Mouse (Mus musculus): Measurements from ENCODE around the gene Rest. TPM values are rescaled to one million over a fixed set of nuclear protein-coding genes. Genes with fewer than 3 reads are reported as not detected.

The Rest gene
- polyA plus RNA-seq, 1 experiment from 2014 or later = 8.5 TPM

GRCm38 (mm10) chr5:77266886-77267401 lies 1.7 kb downstream of the Rest start:
- no peak for ATAC-seq
- peak overlapping the region; percentile 81 for H3K4me2 ChIP-seq (replicated peaks)
- peaks cover 19% of the 10 kb centered on the region for H3K36me3 ChIP-seq
- H3K4me3 ChIP-seq (replicated peaks) = peak overlapping the region; percentile 91
- no peak overlapping the region for H3K27ac ChIP-seq
- peaks cover 15% of the 10 kb centered on the region for H3K27me3 ChIP-seq
- 3% methylated on average over 11 of the region's 11 CpGs for WGBS
- peak overlapping the region; percentile 83 for H3K9ac ChIP-seq (replicated peaks)
- peaks cover 21% of the 10 kb centered on the region for H3K4me1 ChIP-seq (replicated peaks)
- H3K9me3 ChIP-seq = no peaks in the 10 kb centered on the region

GRCm38 (mm10) chr5:77267441-77267840 lies 2.1 kb downstream of the Rest start:
- H3K9me3 ChIP-seq = no peaks in the 10 kb centered on the region
- peaks cover 16% of the 10 kb centered on the region for H3K4me1 ChIP-seq (replicated peaks)
- peak overlapping the region; percentile 81 for H3K4me2 ChIP-seq (replicated peaks)
- H3K36me3 ChIP-seq = peaks cover 19% of the 10 kb centered on the region
- no peak overlapping the region for H3K27ac ChIP-seq
- peaks cover 15% of the 10 kb centered on the region for H3K27me3 ChIP-seq
- H3K4me3 ChIP-seq (replicated peaks) = peak overlapping the region; percentile 91
- ATAC-seq = no peak
- no peak overlapping the region for H3K9ac ChIP-seq (replicated peaks)
- WGBS = 65% methylated on average over 4 of the region's 4 CpGs

GRCm38 (mm10) chr5:77267957-77268624 lies 2.8 kb downstream of the Rest start:
- peaks cover 24% of the 10 kb centered on the region for H3K36me3 ChIP-seq
- H3K27me3 ChIP-seq = peaks cover 15% of the 10 kb centered on the region
- no peak overlapping the region for H3K27ac ChIP-seq
- 96% methylated on average over 30 of the region's 30 CpGs for WGBS
- peaks cover 16% of the 10 kb centered on the region for H3K4me1 ChIP-seq (replicated peaks)
- no peak overlapping the region; the same call in 1 of the 2 replicates for H3K4me2 ChIP-seq (replicated peaks)
- H3K9me3 ChIP-seq = no peaks in the 10 kb centered on the region
- no peak overlapping the region for H3K4me3 ChIP-seq (replicated peaks)
- no peak overlapping the region for H3K9ac ChIP-seq (replicated peaks)
- no peak for ATAC-seq

GRCm38 (mm10) chr5:77269399-77269798 lies 4.1 kb downstream of the Rest start:
- Histone ChIP-seq H3K4me3 (replicated peaks) (no peak overlapping the region), H3K27me3 (peaks cover 7% of the 10 kb centered on the region), H3K4me2 (replicated peaks) (no peak overlapping the region), H3K36me3 (peaks cover 30% of the 10 kb centered on the region), H3K27ac (no peak overlapping the region), H3K9ac (replicated peaks) (no peak overlapping the region), H3K9me3 (no peaks in the 10 kb centered on the region), H3K4me1 (replicated peaks) (peaks cover 16% of the 10 kb centered on the region)
- ATAC-seq = no peak
- WGBS = 76% methylated on average over 8 of the region's 8 CpGs

- no peak for ATAC-seq
- Histone ChIP-seq H3K4me2 (replicated peaks) (no peak overlapping the region), H3K4me1 (replicated peaks) (no peaks in the 10 kb centered on the region; the same call in 1 of the 2 replicates), H3K9ac (replicated peaks) (no peak overlapping the region), H3K9me3 (no peaks in the 10 kb centered on the region), H3K27ac (no peak overlapping the region), H3K36me3 (peaks cover 53% of the 10 kb centered on the region), H3K27me3 (no peaks in the 10 kb centered on the region), H3K4me3 (replicated peaks) (no peak overlapping the region)
- 85% methylated on average over 7 of the region's 7 CpGs for WGBS
These were observed 7.9 kb downstream of the Rest start for GRCm38 (mm10) chr5:77273151-77273550.

GRCm38 (mm10) chr5:77275950-77276349 lies 10.7 kb downstream of the Rest start:
- Histone ChIP-seq H3K36me3 (peaks cover 45% of the 10 kb centered on the region), H3K4me2 (replicated peaks) (no peak overlapping the region), H3K27ac (no peak overlapping the region), H3K27me3 (no peaks in the 10 kb centered on the region), H3K9me3 (no peaks in the 10 kb centered on the region), H3K4me3 (replicated peaks) (no peak overlapping the region), H3K4me1 (replicated peaks) (no peaks in the 10 kb centered on the region), H3K9ac (replicated peaks) (no peak overlapping the region)
- WGBS = 91% methylated on average over 5 of the region's 5 CpGs
- ATAC-seq = no peak

GRCm38 (mm10) chr5:77277204-77277603 lies 11.9 kb downstream of the Rest start:
- H3K9ac ChIP-seq (replicated peaks) = no peak overlapping the region
- no peak overlapping the region for H3K27ac ChIP-seq
- no peak for ATAC-seq
- no peak overlapping the region for H3K4me2 ChIP-seq (replicated peaks)
- WGBS = 89% methylated on average over 6 of the region's 6 CpGs
- peaks cover 53% of the 10 kb centered on the region for H3K36me3 ChIP-seq
- no peaks in the 10 kb centered on the region for H3K9me3 ChIP-seq
- H3K27me3 ChIP-seq = no peaks in the 10 kb centered on the region
- H3K4me3 ChIP-seq (replicated peaks) = no peak overlapping the region
- no peaks in the 10 kb centered on the region for H3K4me1 ChIP-seq (replicated peaks)

- H3K27me3 ChIP-seq = no peaks in the 10 kb centered on the region
- WGBS = 87% methylated on average over 20 of the region's 20 CpGs
- no peak for ATAC-seq
- no peak overlapping the region for H3K4me3 ChIP-seq (replicated peaks)
- H3K9ac ChIP-seq (replicated peaks) = no peak overlapping the region
- no peak overlapping the region for H3K4me2 ChIP-seq (replicated peaks)
- no peaks in the 10 kb centered on the region for H3K9me3 ChIP-seq
- no peak overlapping the region for H3K27ac ChIP-seq
- peaks cover 51% of the 10 kb centered on the region for H3K36me3 ChIP-seq
- no peaks in the 10 kb centered on the region for H3K4me1 ChIP-seq (replicated peaks)
These were observed 16.4 kb downstream of the Rest start for GRCm38 (mm10) chr5:77281518-77282174.

GRCm38 (mm10) chr5:77282242-77282641 lies 17.0 kb downstream of the Rest start:
- H3K27me3 ChIP-seq = no peaks in the 10 kb centered on the region
- H3K4me1 ChIP-seq (replicated peaks) = 0 out of 2 replicates have a peak, but pooled peaks cover 3% of the 10 kb centered on the region
- no peak for ATAC-seq
- H3K36me3 ChIP-seq = peaks cover 51% of the 10 kb centered on the region
- H3K27ac ChIP-seq = no peak overlapping the region
- no peaks in the 10 kb centered on the region for H3K9me3 ChIP-seq
- WGBS = 89% methylated on average over 9 of the region's 9 CpGs
- H3K4me2 ChIP-seq (replicated peaks) = no peak overlapping the region
- no peak overlapping the region for H3K4me3 ChIP-seq (replicated peaks)
- H3K9ac ChIP-seq (replicated peaks) = no peak overlapping the region

- no peak overlapping the region for H3K9ac ChIP-seq (replicated peaks)
- peaks cover 64% of the 10 kb centered on the region for H3K36me3 ChIP-seq
- H3K4me1 ChIP-seq (replicated peaks) = 0 out of 2 replicates have a peak, but pooled peaks cover 3% of the 10 kb centered on the region
- no peak overlapping the region for H3K4me2 ChIP-seq (replicated peaks)
- H3K4me3 ChIP-seq (replicated peaks) = no peak overlapping the region
- H3K27ac ChIP-seq = no peak overlapping the region
- H3K9me3 ChIP-seq = no peaks in the 10 kb centered on the region
- whole genome bisulfite sequencing = 79% methylated on average over 7 of the region's 7 CpGs
- H3K27me3 ChIP-seq = no peaks in the 10 kb centered on the region
- ATAC-seq = no peak
These were observed 20.4 kb downstream of the Rest start for GRCm38 (mm10) chr5:77285685-77286084.

GRCm38 (mm10) chr5:77286904-77287303 lies 21.6 kb downstream of the Rest start:
- Histone ChIP-seq H3K4me1 (replicated peaks) (0 out of 2 replicates have a peak, but pooled peaks cover 3% of the 10 kb centered on the region), H3K4me2 (replicated peaks) (no peak overlapping the region), H3K36me3 (peaks cover 63% of the 10 kb centered on the region), H3K4me3 (replicated peaks) (no peak overlapping the region), H3K9me3 (no peaks in the 10 kb centered on the region), H3K27ac (no peak overlapping the region), H3K27me3 (no peaks in the 10 kb centered on the region), H3K9ac (replicated peaks) (no peak overlapping the region)
- ATAC-seq = no peak
- 76% methylated on average over 5 of the region's 5 CpGs for WGBS

- Histone ChIP-seq H3K36me3 (peaks cover 62% of the 10 kb centered on the region), H3K27ac (no peak overlapping the region)
- 79% methylated on average over 6 of the region's 6 CpGs for WGBS
These were observed 22.6 kb downstream of the Rest start for GRCm38 (mm10) chr5:77287901-77288300.

More at GRCm38 (mm10) chr5:77287901-77288300, 22.6 kb downstream of the Rest start:
- Histone ChIP-seq H3K27me3 (no peaks in the 10 kb centered on the region), H3K9ac (replicated peaks) (no peak overlapping the region), H3K4me1 (replicated peaks) (0 out of 2 replicates have a peak, but pooled peaks cover 3% of the 10 kb centered on the region), H3K9me3 (no peaks in the 10 kb centered on the region), H3K4me2 (replicated peaks) (no peak overlapping the region), H3K4me3 (replicated peaks) (no peak overlapping the region)
- no peak for ATAC-seq

Data from midbrain, embryonic 13.5 days (tissue).